Mouse (Mus musculus) cerebellum, adult 8-10 months (tissue): ENCODE results near the gene Fra10ac1.

Source experiments
- DNase-seq: peaks from one replicate; pipeline ENCODE4 v3.0.0; 2022

Fra10ac1 gene

DNA sequence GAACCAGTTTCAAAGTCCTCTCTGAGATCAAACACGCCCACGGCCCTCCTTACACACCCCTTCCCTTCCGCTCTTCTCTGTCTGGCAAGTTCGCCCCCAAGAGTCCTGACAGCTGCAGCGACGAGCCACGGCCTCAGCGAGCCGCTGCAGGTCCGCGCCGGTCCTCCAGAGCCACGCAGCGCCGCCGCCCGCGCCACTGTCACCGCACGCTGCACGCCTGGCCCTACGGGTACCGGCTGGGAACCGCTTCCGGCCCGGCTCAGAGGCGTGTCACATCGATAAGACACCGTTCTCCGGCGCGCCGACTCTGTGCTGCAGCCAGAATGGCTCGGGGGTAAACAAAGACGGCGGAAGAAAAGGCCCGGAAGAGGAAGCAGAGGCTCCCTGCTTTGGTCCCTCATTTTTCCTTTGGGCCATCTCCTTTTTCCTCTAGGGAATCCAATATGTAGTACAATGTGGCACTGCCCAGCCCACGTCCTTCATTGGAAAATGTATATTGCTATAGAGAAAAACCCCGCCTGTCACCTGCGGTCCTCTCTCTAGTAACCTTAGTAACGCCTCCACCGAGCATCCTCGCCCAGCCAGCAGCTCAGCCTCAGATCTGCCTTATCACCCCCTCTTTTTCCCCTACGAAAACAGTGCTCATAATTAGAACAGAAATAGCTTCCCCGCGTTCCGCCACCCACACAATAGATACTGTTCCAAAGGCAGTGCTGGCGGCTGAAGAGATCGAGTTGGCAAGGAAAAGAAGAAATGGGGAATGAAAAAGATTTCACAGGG lies at the start of gene Fra10ac1:
TSS of gene Fra10ac1 (minus strand) at position 252 of the 780 bp plus-strand sequence.
- DNase-seq, result peak; percentile 97

DNA sequence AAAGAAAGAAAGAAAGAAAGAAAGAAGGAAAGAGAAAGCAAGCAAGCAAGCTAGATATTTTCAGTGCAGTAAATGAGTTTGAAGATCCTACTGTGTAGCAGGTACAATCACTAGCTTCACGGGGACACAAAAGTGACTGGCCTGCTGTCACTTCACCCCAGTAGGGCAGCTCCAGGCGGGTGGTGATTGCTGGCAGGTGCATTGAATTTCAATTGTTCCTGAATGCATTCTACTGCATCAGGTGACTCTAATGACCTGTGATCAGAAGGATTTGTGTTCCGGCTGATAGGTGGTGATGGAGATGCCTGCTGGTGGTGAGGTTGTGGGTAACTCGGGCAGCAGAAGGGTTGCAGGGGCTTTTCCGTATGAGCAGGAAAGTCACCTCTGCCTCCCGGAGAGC lies 47.1 kb upstream of the Fra10ac1 start:
- peak; percentile 32 for DNase-seq

DNA sequence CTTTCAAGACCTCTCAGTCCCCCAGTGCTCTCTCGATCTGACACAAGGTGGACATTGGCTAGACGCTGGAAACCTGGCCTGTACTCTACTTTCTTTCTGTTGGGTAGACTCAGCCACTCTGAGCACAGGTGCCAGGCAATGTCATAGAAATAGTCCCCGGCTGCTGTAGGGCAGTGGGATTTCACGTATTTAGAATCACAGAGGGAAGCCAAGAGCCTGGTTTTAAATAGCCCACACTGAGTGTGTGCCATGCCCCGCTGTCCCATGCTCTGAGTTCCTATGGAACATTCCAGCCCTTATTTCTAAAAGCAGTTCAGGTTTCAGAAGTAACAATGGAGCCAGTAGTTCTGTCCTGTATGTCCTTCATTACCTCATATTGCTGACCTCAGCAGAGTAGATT lies 43.5 kb upstream of the Fra10ac1 start:
- peak; percentile 33 for DNase-seq

DNA sequence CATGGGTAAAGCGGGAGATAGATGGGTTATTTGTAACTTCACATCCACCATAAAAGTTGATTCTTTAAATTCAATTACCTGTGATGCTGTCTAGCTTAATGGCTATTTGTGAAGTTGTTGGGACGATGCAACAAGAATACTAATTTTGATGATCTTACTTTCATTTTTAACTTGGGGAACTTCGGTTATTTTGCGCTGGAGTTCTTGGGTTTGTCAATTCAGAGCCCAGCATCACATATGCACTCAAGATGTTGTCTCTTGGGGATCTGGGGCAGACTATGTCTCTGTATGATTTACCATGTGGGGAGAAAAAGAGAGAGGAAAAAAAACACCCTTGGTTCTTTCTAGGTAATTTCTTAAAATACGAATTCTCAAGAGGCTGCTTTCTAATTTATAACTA lies 41.8 kb upstream of the Fra10ac1 start:
- no peak for DNase-seq

DNA sequence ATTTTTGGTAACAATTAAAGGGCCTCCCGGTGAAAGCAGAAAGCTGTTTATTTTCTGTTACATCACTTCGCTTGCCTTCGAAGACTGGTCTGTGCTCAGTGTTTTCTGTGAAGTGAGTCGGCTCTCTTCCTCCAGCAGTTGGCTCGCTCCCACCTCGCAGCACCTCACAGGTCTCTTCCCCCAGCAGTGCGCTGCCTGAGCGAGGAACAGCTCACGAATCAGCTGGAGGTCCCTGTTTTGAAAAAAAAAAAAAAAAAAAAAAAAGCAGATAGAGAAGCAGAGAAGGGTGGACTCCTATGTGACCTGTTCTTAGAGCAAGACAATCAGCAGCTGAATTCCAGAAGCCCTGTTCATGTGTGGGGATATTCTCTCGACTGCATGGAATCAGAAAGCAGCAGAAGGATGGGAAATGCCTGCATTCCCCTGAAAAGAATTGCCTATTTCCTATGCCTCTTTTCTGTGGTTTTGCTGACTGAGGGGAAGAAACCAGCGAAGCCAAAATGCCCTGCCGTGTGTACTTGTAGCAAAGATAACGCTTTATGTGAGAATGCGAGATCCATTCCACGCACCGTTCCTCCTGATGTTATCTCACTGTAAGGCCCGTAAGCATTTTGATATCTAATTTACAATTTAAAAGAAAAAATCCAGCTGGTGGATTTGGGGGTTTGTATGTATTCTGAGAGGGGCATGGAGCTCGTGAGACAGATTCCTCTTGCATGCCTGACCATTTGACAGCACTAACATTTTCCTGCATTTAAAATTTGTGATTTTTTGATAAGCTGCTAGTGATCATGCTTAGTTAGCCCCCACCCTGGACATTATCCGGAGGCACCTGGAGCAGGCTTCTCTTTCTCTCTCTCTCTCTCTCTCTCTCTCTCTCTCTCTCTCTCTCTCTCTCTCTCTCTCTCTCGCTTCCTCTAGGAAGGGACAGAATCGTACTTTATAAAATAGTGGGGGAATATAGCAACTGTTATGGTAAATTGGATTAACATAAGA lies 40.8 kb upstream of the Fra10ac1 start, which contains the start of gene Lgi1:
TSS of gene Lgi1 (plus strand) at position 32 of the 996 bp plus-strand sequence.
- DNase-seq, result peak; percentile 66

DNA sequence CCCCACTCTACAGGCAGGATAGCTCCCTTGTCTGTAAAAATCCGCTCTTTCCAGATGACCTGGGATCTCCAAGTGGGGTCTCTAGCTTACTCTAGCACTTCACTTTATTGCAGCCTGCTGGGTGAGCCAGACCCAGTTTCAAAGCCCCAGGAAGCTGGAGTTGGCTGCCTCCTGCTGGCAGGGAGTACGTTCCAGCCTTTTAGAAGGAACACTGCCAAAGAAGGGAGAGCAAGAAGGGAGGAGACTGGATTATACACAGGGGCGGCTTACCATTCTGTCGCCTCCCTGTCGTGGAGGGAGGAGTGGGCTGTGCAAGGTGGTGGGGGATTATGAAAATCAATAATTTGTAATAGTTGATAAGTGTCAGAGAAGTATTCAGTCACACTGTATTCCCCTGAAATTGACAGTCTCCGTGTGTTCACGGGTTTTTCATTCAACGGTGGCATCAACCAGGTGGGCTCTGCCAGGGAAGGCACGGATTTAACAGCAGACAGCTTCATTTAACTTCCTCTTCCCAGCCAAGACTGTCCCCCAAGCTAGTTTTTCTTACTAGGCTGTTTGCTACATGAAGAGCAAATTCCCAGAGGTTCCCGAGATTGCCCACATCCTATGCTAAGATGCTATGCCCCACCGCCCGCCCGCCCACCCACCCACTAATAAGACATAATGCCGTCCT lies 40.0 kb upstream of the Fra10ac1 start:
- peak; percentile 71 for DNase-seq

DNA sequence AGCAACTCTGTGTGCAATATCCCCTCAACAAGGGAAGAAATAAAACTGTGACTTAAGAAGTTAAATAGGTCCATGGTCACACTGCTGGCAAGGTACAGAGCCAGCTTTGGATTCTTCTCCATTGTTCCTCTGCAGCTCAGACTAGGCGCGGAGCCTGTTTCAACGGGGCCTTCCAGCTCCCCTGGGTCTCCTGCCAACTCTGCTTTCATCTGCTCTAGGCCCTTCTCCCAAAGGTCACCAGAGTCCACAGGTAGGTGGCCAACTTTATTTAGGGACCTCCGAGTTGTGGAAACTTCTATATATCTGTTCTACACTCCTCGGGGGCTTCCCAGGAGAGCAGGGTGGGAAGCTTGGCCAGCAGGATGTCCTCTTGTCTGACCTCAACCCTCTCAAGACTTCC lies 37.4 kb upstream of the Fra10ac1 start:
- DNase-seq, result no peak

DNA sequence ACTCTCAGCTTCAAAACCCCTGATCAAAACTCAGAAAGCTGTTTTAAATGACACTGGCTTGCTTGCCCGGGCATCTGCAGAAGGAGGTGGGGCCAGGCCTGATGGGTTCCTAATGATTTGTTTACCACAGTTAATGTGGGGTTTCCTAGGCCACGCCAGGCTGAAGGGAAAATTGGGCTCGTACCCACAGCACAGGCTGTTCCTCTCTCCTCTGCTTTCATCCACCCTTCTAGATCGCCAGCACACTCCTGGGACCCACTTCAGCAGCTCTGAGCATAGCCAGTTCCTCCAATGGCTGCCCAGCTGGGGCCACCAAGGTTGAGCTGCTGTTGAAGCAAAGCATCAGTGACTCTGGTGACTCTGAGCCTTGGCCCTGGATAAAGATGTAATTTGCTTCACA lies 36.4 kb upstream of the Fra10ac1 start:
- DNase-seq, result no peak

DNA sequence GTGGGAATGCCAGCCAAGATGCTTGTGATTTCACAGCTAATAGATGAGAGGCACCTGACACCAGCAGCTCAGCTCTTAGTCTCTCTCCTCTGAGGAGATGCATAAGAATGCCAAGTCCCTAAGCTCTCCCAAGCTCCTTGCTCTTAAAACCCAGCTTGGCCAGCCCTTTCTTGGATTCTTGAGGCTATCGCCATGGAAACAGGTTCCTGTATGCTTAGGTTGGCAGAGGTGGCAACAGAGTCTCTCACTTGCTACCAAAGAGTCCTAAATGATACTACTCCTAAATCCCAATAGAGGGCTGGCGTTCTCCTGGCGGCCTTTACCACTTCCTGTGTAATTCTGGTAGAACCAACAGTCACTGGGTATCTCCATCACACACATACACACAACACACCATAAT lies 35.5 kb upstream of the Fra10ac1 start:
- DNase-seq, result no peak

DNA sequence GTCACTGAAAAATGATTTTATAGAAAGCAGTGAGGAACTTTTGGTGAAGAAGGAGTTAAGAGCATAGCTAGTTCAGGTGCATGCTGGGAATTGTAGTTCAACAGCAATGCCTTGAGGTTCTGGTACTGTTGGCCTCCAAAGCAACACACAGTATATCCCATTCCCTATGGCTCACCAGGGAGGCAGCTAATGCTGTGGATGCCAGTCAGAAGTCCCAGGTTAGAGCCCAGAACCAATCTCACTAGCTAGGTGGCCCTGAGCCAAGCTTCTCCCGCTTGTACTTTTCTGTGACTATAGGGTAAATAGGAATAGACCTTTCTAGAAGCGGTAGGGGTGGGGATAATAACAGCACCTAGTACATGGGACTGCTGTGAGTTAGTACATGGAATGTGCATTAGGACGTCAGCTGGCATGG lies 34.7 kb upstream of the Fra10ac1 start:
- DNase-seq, result peak; percentile 69

DNA sequence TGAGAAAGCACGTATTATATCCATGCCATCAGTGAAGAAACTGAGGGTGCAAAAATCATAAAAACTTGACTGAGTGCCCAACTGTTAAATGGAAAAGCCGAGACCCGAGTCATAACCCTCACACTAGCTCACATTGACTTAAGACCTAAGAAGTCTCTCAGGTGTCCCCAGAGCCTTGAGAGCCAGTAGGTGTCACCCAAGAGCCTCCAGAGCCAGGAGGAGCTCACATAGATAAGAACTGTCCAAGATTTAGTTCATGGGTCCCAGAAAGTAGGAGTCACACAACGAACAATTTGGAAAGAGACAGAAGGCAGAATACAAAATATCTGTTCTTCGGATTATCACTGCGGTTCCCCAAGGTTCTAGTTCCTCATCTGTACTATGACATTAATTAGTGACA lies 29.8 kb upstream of the Fra10ac1 start:
- peak; percentile 71 for DNase-seq

DNA sequence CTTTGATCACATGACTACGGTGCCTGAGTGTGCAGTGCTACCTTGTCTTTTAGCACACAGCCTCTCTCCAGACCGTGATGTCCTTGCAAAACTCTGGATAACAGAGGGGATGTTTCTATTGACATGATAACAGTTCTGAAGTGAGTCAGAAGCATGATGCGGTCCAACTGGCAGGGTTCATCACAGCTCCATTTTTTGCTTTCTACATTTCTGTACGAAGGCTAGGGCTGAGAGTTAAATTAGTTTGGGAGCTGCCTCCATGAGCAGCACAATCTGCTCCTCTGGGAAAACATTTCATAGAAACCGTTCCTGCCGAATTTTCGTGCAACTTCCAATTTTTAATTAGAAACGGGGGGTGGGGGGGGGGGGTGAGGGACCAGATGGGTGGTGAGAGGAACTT lies 25.7 kb upstream of the Fra10ac1 start:
- no peak for DNase-seq

DNA sequence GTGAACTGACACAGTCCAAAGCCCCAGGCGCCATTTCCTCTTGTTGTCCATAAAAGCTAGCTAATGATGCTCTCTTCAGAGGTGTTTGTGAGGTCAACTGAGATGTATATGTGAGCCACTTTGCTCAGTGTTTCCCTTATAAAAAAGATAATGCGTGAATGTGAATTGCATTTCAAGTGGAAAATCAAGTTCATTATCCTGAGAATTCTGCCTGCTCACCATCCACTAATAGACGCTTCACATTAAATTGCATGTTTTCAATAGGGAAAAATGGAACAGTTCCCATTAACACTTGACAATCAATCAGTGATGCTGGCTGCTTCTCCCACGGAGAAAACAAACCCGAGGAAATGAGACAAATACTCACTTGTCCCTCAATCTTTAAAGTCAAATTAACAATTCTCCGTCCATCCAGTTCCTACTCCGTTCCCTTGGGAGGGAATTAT lies 22.2 kb upstream of the Fra10ac1 start:
- DNase-seq, result no peak

DNA sequence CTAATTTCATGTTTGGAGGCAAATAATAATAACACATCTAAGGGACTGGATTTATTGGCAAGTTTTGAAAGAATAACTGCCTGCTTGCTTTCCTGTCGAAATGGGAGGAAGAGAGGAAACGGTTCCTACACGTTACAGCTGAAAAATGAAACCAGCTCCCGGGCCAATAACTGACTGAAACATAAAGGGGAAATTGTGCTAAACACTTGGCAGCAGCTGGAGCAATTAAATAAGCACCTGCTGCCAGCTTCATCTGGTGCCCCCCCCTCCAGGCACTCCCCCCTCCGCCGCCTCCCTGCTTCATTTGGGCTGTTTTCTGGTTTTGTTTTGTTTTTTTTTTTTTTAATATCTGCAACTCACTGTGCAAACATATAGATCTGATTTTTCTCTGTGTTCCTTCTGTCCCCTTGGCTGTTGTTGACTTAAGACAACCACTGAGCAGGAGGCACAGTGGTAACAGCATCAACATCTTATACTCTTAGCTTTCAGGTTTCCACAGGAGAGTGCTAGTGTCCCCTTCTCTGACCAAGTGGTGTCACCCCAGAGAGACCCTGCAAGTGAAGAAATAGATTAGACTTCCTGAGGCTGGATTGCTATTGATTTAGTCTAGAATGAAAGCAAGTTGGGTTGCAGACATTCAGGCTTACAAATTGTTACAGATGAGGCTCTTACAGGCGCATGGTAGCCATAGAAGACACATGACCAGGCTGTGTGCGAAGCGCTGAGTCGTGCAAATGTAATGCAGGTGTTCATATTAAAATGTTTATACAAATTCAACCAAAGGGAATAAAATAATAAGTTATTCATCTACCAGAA lies 21.6 kb upstream of the Fra10ac1 start:
- DNase-seq, result no peak

DNA sequence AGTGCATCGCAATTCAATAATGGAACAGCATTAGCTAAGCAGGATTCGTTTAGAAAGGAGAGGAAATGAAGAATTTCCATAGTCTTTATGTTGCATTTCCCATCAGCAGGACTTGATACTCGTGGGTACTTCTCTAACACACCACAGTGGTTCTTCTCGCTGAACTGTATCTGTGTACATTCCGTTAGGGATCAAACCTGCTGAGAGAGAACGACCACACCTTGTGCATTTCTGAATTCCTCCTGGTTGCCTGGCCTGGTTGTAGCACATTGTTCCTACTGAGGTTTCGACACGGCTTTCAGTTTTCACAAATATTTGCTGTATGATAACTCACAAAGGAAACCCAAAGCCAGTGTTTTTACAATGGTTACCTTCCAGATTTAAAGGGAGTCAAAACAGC lies 20.8 kb upstream of the Fra10ac1 start:
- no peak for DNase-seq

DNA sequence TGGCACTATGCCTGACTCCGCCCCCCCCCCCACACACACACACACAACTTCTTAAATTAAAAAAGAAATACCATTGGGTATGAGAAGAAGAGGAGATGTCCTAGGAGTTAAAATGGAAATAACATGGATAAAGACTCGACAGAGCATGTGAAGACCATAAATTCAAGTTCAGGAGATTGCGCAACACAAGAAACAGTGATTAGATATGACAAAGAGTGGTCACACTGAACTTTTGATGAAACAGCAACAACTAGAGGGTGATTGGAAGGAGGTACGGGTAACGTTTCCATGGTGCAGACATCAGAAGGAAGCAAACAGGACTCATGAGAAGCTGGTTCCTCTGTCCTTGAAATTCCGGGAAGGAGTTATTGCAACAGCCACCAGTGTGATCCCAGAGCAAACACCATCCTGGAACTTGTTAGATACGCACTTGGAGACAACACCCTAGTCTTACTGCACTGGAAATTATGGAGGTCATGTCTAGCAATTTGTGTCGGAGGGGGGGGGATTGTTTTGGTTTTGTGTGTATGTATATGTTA lies 18.4 kb upstream of the Fra10ac1 start:
- no peak for DNase-seq

DNA sequence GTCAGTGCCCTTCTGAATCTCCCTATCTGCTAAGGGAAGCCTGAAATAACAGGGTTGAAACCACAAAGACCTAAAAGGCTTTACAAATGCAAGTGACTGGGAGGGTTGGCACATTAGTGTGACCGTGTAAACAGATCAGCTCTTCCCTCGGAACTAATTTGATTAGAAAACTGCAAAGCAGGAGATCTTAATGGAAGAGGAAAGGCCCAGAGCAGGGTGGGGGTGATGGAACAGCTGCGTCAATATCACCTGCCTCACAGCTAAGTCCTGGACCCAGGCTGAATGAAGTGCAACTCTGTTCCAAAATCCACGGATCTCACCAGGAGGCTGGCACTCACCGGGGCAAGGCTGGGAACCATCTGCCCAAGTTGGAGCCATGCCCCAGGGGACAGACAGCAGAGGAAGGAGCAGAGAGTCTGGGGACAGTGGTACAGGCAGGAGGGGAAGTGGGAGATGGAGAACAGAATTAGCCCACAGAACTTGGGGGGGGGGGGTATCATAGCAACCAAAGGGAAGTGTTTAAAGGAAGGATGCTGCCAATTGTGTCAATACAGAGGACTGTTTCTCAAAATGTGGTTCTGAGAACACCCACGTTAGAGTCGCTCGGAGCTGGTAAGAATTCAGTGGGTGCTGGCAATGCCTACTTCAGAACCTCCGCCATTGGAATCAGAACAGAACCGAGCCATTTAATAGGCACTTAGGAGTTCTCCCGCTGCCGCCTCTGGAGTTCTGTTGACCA lies 14.4 kb upstream of the Fra10ac1 start:
- peak; percentile 96 for DNase-seq

DNA sequence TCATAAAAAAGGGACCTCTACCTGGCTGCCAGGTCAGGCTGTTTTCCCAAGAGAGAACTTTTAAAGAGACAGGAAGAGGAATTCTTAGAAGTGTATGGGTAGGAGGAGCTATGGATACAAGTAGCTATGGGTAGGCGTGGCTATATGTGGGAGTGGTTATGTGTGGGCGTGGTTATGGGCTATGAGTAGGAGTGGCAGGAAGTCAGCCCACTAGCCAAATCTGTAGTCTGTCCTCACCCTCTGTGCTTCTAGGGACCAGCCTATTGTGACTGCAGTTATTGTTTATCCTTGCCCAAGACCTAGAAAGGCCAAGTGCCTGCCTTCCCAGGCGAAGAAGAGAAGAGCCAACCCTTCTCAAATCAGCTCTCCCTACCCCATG lies 13.9 kb upstream of the Fra10ac1 start:
- DNase-seq, result no peak

DNA sequence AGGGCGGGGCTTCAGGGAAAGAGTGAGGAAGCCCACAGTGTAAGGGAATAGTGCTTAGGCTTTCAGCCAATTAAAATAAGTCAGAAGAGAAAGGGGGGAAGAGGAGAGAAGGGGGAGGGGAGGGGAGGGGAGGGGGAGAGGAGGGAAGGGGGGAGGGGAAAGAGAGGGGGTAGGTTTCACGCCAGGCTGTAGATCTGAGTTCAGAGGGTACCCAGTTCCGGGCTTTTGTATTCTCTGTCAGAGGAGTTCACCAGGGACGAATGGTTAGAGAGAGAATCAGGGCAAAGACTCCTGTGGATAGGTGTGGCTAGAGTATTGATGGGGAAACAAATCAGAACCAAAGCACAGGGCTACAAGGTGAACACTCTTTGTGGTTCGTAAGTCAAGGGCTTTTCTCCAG lies 12.6 kb upstream of the Fra10ac1 start:
- DNase-seq, result no peak

DNA sequence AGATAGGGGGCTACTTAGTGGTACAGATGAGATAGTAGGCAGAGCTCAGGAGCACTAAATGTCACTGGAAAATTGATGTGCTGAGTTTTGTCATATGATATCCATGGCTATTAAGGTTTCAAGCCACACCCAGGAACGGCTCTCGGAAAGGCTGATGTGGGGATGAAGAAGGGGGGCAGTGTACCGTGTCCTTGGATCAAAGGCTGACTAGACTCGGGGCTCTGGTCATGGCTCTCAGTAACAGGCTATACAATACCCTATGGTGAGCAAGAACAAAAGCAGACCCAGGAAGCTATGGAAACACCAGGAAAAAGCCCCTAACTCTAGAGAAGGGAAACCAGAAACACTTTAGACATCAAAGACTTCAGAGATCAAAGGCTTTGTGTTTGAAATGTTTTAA lies 8.6 kb upstream of the Fra10ac1 start:
- DNase-seq, result no peak

DNA sequence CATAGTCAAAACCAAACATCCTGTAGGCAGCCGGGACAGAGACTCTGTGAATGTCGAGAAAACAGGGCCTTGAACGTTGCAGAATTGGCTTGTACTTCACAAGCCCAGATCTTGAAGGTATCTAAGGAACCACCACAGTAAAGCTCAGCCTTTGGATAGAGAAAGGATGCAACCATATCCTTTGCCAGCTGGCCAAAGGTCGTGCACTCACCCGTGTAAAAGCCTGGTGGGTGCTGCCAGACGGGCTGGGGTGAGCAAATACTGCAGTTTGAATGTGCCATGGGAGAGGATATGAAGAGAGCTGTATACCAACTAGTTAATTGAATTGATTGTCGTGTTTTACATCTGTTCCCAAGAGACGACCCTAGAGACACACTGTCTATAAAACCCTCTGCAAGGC lies 8.1 kb upstream of the Fra10ac1 start:
- DNase-seq, result no peak
